Mouse (Mus musculus) heart, postnatal 0 days (tissue): Measurements from ENCODE around the gene Myo10. TPM values are rescaled to one million over a fixed set of nuclear protein-coding genes. Genes with fewer than 3 reads are reported as not detected.

Experiments
- ATAC-seq: fragments of 200-750 bp; cut with Nextera tagmentation; 2 replicates; pipeline ENCODE4 v1.8.0; 2017; ENCODE audit warnings: low read depth, moderate number of reproducible peaks, moderate library complexity; ENCODE audit not compliant: insufficient read depth
- DNase-seq: peaks from one replicate; pipeline ENCODE4 v3.0.0-alpha.2; 2016; ENCODE audit warnings: low spot score
- H3K27ac ChIP-seq: fragments of 300-500 bp; sonication (generic); 2 replicates; pipeline ENCODE4 v1.5.1; 2014; ENCODE audit warnings: low read depth, mild to moderate bottlenecking
- H3K27me3 ChIP-seq: fragments of 300-500 bp; sonication (generic); 2 replicates; pipeline ENCODE4 v1.6.1; 2014; ENCODE audit warnings: low read length, mixed read lengths; ENCODE audit not compliant: control insufficient read depth, insufficient read depth
- H3K36me3 ChIP-seq: fragments of 300-500 bp; sonication (generic); replicated peaks from 2 replicates; pipeline ENCODE4 v1.6.1; 2014; ENCODE audit warnings: low read length, mixed read lengths; ENCODE audit not compliant: control insufficient read depth, insufficient read depth
- H3K4me1 ChIP-seq: fragments of 300-500 bp; sonication (generic); 2 replicates; pipeline ENCODE4 v1.6.1; 2014; ENCODE audit warnings: antibody characterized with exemption; ENCODE audit not compliant: control insufficient read depth, insufficient read depth
- H3K4me2 ChIP-seq: fragments of 300-500 bp; sonication (generic); 2 replicates; pipeline ENCODE4 v1.6.1; 2014; ENCODE audit warnings: low read depth, mild to moderate bottlenecking, low read length, moderate library complexity
- H3K4me3 ChIP-seq: fragments of 300-500 bp; sonication (generic); 2 replicates; pipeline ENCODE4 v1.5.1; 2014; ENCODE audit warnings: low read depth, low read length
- H3K9ac ChIP-seq: fragments of 300-500 bp; sonication (generic); replicated peaks from 2 replicates; pipeline ENCODE4 v1.6.1; 2014; ENCODE audit warnings: low read depth, low read length, mixed read lengths
- H3K9me3 ChIP-seq: fragments of 300-500 bp; sonication (generic); replicated peaks from 2 replicates; pipeline ENCODE4 v1.6.1; 2016; ENCODE audit warnings: low read length; ENCODE audit not compliant: control insufficient read depth
- CTCF ChIP-seq: IDR thresholded peaks from 2 replicates; pipeline ENCODE4 v1.5.1; 2016; ENCODE audit warnings: antibody characterized with exemption, control low read depth, low read depth
- EP300 ChIP-seq: IDR thresholded peaks from 2 replicates; pipeline ENCODE4 v1.6.1; 2016; ENCODE audit warnings: antibody characterized with exemption, low read depth
- WGBS: fragments of 180-500 bp; shearing (Covaris S2); extraction: QIAGEN DNeasy Blood & Tissue Kit; methylation state at CpG from one replicate; pipeline ENCODE4 v1.1.7; 2014; 5-methylcytosine and 5-hydroxymethylcytosine counted together
- polyA plus RNA-seq: library from polyadenylated mRNA; unstranded; fragments of >200 nt; fragmentation: Nextera tagmentation; extraction: Ambion mirVana; gene quantifications from 2 replicates; pipeline ENCODE4 v1.2.1, GENCODE M21; 2015
- total RNA-seq: library from RNA; depleted of rRNA; stranded (reverse); fragments of >200 nt; gene quantifications from 2 replicates; pipeline ENCODE4 v1.2.3, GENCODE M21; 2014; ENCODE audit warnings: low replicate concordance

Gene Myo10
- total and polyA plus RNA-seq, 2 experiments from 2014 or later: 6.2 to 7.6 TPM

- Histone ChIP-seq H3K27me3 (no peaks in the 10 kb centered on the region), H3K9me3 (no peaks in the 10 kb centered on the region), H3K36me3 (no peaks in the 10 kb centered on the region), H3K9ac (no peak overlapping the region), H3K4me3 (no peak overlapping the region), H3K4me1 (peaks cover 5% of the 10 kb centered on the region), H3K27ac (no peak overlapping the region), H3K4me2 (no peak overlapping the region)
- 89% methylated on average over 3 of the region's 3 CpGs for WGBS
- no peak for DNase-seq
- TF ChIP-seq EP300 (no peak), CTCF (no peak)
- ATAC-seq: no peak
These were observed 72.9 kb downstream of the Myo10 start for GRCm38 (mm10) chr15:25695253-25695652.

DNA sequence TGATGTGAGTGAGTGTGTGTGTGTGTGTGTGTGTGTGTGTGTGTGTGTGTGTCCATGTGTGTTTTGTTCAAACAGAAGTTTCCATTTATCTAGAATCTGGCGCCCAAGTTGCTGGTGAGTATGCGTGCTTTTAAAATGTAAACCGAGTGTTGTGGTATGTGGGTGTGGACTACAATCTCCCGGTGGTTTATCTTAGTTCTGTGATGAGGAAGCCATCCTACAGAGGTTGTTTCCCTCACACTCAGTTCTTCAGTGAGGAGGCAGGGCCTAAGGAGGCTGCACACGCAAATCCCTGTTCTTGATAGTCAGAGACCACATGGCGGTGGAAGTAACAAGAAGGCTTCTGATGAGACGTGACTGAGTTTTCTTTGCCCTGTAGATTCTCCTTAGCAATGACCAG is 73.6 kb downstream of the Myo10 start:
- H3K4me1 ChIP-seq: peaks cover 5% of the 10 kb centered on the region
- H3K4me2 ChIP-seq: no peak overlapping the region
- DNase-seq (no peak), ATAC-seq (no peak)
- H3K36me3 ChIP-seq: no peaks in the 10 kb centered on the region
- H3K27ac ChIP-seq: no peak overlapping the region
- no peaks in the 10 kb centered on the region for H3K27me3 ChIP-seq
- H3K9me3 ChIP-seq: no peaks in the 10 kb centered on the region
- no peak overlapping the region for H3K4me3 ChIP-seq
- WGBS: 65% methylated on average over 7 of the region's 7 CpGs
- TF ChIP-seq CTCF (no peak), EP300 (no peak)
- no peak overlapping the region for H3K9ac ChIP-seq

- Histone ChIP-seq H3K9me3 (no peaks in the 10 kb centered on the region), H3K36me3 (no peaks in the 10 kb centered on the region), H3K4me1 (peaks cover 5% of the 10 kb centered on the region), H3K9ac (no peak overlapping the region), H3K27me3 (no peaks in the 10 kb centered on the region), H3K4me2 (no peak overlapping the region), H3K4me3 (no peak overlapping the region), H3K27ac (no peak overlapping the region)
- no peak for ATAC-seq
- DNase-seq: no peak
- TF ChIP-seq EP300 (no peak), CTCF (no peak)
- WGBS: 89% methylated on average over 6 of the region's 6 CpGs
These were observed 74.3 kb downstream of the Myo10 start for GRCm38 (mm10) chr15:25696660-25697059.

- Histone ChIP-seq H3K9me3 (peaks cover 4% of the 10 kb centered on the region), H3K36me3 (0 out of 2 replicates have a peak, but pooled peaks cover 11% of the 10 kb centered on the region), H3K4me2 (no peak overlapping the region), H3K9ac (no peak overlapping the region), H3K27ac (no peak overlapping the region), H3K27me3 (no peaks in the 10 kb centered on the region), H3K4me3 (no peak overlapping the region), H3K4me1 (no peaks in the 10 kb centered on the region; the same call in 1 of the 2 replicates)
- TF ChIP-seq CTCF (no peak), EP300 (no peak)
- 65% methylated on average over 4 of the region's 4 CpGs for WGBS
- ATAC-seq (no peak), DNase-seq (no peak)
These were observed 76.8 kb downstream of the Myo10 start for GRCm38 (mm10) chr15:25699032-25699557.

- no peak overlapping the region for H3K4me3 ChIP-seq
- H3K27ac ChIP-seq: no peak overlapping the region
- H3K4me2 ChIP-seq: no peak overlapping the region
- ATAC-seq (no peak), DNase-seq (no peak)
- H3K9ac ChIP-seq: no peak overlapping the region
- H3K36me3 ChIP-seq: 0 out of 2 replicates have a peak, but pooled peaks cover 11% of the 10 kb centered on the region
- no peaks in the 10 kb centered on the region for H3K27me3 ChIP-seq
- WGBS: 97% methylated on average over 5 of the region's 5 CpGs
- no peaks in the 10 kb centered on the region; the same call in 1 of the 2 replicates for H3K4me1 ChIP-seq
- H3K9me3 ChIP-seq: peaks cover 4% of the 10 kb centered on the region
- TF ChIP-seq CTCF: no peak
- TF ChIP-seq EP300: no peak
These were observed 80.3 kb downstream of the Myo10 start for GRCm38 (mm10) chr15:25702602-25703001.
